Mouse (Mus musculus) embryo, embryonic 11.5 days (tissue): ENCODE data around the gene Stk16.
"Not testable (repeated sequence)": the region's sequence is repeated elsewhere in the genome, so short reads cannot be mapped to it uniquely, and the experiment has no call there.

Experiments used
- DNase-seq: peaks from one replicate; pipeline ENCODE4 v3.0.0-alpha.2; 2012; ENCODE audit warnings: low read depth, low spot score

Gene Stk16

DNA sequence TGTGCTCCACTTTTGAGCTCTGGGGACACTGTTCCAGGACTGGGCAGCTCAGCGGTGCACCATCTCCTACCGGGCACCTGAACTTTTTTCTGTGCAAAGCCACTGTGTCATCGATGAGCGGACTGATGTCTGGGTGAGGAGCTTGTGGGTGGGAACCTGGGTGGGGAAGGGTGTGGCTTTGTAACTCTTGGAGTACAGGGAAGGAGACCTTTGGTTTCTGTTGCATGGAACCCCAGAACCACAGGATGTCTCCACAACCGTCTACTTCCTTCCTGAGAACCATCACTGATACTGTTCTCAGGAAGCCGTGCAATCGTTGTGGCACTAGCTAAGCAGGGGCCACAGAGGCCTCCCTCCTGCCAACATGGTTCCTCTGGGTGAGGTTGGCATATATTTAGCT, 2.5 kb downstream of the Stk16 start:
- no peak for DNase-seq

DNA sequence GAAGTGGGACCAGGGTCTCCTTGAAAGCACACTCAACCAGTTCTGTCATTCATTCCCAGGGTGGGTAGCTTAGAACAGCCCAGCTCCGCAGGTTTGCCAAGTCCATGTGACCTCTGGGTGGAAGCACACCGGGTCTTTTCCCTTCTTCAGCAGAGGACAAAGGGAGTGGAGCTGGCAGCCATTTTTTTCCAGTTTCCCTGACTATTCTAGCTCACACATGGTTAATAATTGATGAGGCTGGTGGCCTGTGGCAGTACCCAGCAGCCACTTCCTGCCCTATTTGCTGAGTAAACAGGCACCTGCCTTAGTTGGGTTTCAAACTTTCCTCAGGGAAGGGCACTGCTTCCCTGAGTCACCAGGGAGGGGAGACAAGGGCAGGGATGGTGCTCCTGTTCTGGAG, 3.8 kb downstream of the Stk16 start:
- DNase-seq = no peak

DNA sequence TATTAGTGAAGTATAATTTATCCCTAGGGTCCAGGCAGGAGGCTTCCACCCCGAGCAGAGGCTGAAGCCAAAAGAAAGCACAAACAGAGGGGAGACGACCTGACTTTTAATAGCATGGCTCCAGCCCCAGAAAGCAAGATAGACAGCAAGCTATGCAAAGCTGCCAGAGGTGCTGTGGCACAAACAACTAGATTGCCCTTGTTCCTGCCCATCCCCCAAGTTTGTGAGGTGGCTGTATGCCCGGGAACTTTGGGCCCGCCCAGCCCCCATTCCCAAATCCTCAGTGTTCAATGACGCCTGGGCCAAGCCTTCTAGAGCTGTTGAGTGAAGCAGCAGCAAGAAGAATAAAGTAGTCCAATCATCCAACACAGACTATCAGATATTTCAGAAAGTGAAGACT, 4.2 kb downstream of the Stk16 start:
- no peak for DNase-seq

GRCm38 (mm10) chr1:75215785-75216184, 5.1 kb downstream of the Stk16 start:
- DNase-seq = no peak

DNA sequence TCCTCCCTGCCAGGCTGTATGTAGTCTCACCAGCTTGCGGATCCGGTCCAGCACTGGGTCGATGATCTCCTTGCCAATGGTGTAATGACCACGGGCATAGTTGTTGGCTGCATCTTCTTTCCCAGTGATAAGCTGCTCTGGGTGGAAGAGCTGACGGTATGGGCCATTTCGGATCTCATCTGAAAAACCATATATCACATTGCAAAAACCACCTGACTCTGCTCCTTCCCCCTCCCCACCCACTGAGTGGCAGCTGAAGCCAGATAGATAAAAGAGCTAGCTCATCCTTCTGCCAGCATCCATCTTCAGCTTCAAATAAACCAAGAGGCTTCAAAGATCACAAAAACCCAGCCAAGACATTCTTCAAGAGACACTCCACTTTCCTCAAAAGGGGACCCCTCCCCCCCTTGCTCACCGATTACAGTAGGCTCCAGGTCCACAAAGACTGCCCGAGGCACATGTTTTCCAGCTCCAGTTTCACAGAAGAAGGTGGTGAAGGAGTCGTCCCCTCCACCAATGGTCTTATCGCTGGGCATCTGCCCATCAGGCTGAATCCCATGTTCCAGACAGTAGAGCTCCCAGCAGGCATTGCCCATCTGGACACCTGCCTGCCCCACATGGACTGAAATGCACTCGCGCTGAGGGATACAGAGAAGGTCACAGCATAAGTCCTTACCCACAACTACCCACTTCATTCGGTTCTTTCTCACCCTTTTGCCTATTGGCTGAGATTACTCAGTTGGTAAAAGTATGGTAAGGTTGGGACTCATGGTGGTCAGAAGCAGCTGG, 6.4 kb downstream of the Stk16 start:
- no peak for DNase-seq

GRCm38 (mm10) chr1:75217893-75218226, 7.2 kb downstream of the Stk16 start:
- no peak for DNase-seq

- no peak for DNase-seq
Observed at GRCm38 (mm10) chr1:75218227-75219001, 7.8 kb downstream of the Stk16 start.

GRCm38 (mm10) chr1:75219078-75219477, 8.4 kb downstream of the Stk16 start:
- DNase-seq = peak; percentile 63

DNA sequence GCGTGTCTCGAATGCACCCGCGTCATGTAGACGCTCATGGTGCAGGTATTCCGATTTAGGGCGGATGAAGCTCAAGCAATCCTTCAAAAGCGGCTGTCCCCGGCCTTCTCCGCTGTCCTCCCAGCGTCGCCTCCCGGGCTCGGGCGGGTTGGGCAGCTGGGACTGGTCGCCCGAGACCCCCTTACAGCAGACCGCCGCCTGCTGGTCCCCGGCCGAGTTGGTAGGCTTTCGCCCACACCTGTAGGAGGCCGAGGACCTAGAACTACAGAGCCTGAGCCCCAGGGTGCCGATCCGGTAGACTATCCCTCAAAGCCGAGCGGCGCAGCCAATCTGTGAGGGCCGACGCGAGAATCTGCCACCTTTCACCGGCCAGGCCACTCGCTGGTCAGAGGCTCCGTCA, 8.9 kb downstream of the Stk16 start, which contains the start of gene Tuba4a:
Gene Tuba4a (minus strand): TSS at position 335 of the 400 bp plus-strand sequence.
- no peak for DNase-seq

DNA sequence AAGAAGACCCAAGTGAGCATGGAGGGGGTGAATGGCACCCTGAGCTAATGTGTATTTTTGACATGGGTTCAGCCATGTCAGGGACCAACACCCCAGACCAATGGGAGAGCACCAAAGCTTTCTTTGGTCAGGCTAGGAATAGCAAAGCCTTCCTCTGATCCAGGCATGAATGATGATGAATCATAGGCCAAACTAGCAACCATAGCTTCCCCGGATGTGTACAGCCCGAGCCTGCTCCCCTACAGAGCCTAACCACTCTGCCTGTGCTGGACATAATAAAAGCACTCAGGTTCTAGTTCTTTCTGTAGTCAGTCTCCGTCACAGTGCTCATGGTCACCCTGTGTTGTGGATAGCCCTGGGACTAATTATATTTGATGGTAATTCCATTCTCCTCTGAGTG, 10.9 kb downstream of the Stk16 start:
- no peak for DNase-seq

GRCm38 (mm10) chr1:75222926-75223325, 12.3 kb downstream of the Stk16 start:
- DNase-seq = no peak

DNA sequence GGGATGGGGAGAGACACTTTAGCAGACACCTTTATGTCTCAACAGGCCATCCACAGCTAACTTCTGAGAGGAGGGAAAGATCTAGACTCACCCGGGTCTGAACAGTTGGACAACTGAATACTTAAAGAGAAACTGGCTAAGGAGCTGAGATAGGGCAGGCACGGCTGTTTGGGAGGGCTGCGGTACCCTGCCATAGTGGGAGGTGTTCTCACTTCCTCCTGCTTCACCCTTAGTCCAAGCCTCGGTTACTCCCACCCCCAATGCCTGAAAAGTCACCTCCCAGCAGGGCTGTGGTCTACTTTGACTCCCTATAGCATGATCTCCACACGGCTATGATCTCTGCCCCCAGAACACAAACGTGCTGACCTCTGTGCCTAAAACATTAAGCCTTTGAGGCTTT, 12.9 kb downstream of the Stk16 start:
- no peak for DNase-seq

GRCm38 (mm10) chr1:75225473-75225872, 14.8 kb downstream of the Stk16 start:
- no peak for DNase-seq

DNA sequence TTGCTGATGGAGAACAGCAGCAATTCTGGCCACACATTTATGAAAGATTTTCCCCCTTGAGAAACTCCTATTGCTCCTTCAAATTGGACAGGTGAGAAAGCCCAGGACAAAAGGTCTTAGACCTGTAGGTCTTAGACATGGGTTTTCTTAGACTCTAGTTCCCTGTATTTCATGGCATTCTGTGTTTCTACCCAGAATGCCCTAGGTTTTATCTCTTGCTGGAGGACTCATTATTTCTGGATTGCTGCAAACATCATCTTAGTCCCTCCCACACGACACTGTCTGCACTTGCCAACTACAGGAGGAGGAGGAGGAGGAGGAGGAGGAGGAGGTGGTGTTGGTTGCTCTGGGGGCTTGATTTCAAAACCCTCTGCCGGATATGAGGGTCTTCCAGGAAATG, 15.5 kb downstream of the Stk16 start:
- no peak for DNase-seq

- no peak for DNase-seq
Observed at GRCm38 (mm10) chr1:75227653-75228052, 17.0 kb downstream of the Stk16 start.

- DNase-seq = no peak
Observed at GRCm38 (mm10) chr1:75229158-75229557, 18.5 kb downstream of the Stk16 start.

- no peak for DNase-seq
Observed at GRCm38 (mm10) chr1:75230335-75230994, 19.8 kb downstream of the Stk16 start.

DNA sequence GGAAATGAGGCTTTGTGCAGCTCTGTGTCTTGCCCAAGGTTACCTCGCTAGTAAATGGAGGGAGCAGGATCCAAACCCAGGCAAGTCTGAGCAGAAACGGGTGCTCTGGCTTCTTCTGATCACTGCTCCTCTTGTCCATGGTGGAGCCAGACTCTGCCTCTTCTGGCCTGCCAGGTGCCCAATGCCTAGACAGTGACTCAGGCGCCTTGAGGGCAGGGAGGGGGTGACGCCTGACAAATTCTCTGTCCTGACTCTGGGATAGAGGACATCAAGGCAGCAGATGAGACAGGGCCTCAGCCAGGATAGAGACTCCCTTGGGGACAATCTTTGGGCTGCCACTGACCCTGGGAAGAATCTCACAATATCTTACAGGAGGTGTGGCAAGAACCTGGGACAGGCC, 20.6 kb downstream of the Stk16 start:
- DNase-seq = no peak

GRCm38 (mm10) chr1:75231664-75232152, 21.1 kb downstream of the Stk16 start, which contains the start of gene A630095N17Rik:
Gene A630095N17Rik, minus strand, starts transcription at chr1:75232102.
- DNase-seq = no peak

DNA sequence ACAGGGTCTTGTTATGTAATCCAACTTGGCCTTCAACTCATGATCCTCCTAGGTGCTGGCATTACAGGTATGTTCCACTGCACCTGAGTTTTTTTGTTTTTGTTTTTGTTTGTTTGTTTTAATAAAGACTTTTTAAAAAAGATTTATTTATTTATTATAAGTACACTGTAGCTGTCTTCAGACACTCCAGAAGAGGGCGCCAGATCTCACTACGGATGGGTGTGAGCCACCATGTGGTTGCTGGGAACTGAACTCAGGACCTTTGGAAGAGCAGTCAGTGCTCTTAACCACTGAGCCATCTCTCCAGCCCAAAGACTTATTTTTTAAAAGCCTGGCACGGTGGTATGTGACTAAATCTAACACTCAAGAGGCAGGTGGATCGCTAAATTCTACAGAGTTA, 21.9 kb downstream of the Stk16 start:
- DNase-seq = not testable (repeated sequence)

DNA sequence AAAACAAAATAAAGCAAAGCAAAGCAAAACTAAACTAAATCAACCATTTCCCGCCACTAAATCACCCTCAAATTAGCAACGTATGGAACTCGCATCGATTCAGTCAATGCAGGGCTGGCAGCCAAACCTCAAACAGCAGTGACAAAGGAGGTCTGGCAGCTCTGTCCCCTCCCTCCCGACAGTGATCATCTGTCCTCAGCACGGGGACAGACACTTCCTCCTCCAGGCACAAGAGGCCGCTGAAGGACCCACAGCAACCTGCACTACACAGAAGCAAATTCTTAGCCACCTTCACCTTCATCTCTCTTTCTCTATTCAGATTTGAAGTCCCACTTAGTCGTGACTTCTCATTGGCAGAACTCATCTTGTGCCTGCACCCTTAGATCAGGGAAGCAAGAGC, 24.0 kb downstream of the Stk16 start:
- DNase-seq = peak; percentile 22
